Mouse (Mus musculus) fibroblast of lung, adult 2 months (primary cell): ENCODE measurements around the gene Dnttip1.

Source experiments
- DNase-seq: peaks from one replicate; pipeline ENCODE4 v3.0.0-alpha.2; 2011; ENCODE audit warnings: low read depth

Dnttip1 gene

DNA sequence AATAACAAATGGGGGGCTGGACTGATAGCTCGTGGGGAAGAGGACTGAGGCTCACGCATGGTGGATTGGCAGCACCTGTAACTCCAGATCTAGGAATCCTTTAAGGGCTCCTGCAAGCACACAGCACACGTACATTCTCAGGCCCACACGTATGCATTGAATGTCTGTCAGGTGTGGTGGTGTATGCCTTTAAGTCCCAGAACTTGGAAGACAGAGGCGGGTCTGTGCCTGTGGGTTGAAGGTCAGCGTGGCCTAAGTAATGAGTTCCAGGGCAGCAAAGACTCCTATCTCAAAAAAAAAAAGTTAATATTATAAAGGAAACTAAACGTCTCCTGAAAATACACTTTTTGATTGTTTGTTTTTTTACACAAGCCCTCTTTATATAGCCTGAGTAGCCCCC, 60.8 kb downstream of the Dnttip1 start:
- no peak for DNase-seq

DNA sequence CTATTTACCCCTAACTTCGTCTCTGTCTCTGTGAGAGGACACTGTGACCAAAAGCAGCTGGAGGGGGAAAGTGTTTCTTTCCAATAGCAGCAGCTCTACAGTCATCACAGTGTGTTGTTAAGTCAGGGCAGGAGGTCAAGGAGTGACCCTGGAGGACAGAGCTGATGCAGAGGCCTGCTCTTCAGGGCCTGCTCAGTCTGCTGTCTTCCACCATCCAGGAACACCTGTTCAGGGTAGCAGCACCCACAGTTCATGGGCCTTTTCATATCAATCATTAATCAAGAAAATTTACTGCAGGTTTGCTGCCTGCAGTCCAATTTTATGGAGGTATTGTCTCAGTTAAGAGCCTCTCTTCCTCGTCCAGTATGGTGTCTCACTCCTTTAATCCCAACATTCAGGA, 67.8 kb downstream of the Dnttip1 start:
- DNase-seq, result no peak

DNA sequence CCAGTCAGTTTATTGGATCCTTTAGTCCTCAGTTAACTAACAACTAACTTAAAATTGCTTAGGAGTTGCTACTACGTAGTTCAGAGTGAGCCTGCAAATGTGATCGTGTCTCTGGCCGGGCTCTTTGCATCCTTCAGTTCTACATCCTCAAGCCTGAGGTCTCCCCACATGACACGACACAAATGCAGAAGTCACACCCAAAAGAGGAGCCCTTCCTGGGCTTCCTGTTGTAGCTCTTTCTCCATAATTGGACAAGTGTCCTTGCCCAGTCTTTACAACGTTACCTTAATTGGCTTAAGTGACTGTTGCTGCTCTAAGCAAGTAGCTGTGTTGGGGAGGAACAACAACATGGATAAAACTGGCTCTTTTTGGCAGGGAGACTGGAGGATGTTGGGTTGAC, 69.6 kb downstream of the Dnttip1 start:
- DNase-seq, result no peak

DNA sequence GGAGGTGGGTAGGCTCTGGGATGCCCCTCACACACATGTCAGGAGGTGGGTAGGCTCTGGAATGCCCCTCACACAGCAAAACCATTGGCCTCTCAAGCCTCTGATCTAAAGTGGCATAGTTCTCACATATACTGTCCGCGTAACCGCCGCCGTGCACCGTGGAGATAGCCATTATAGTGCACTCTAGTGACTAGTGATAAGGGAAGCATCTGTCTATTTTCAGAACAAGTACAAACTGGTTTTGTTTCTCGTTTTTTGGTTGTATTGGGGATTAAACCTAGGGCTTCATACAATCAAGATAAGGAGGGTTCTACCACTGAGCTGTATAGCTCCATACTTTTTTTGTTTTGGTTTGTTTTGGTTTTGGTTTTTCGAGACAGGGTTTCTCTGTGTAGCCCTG, 70.0 kb downstream of the Dnttip1 start:
- no peak for DNase-seq

DNA sequence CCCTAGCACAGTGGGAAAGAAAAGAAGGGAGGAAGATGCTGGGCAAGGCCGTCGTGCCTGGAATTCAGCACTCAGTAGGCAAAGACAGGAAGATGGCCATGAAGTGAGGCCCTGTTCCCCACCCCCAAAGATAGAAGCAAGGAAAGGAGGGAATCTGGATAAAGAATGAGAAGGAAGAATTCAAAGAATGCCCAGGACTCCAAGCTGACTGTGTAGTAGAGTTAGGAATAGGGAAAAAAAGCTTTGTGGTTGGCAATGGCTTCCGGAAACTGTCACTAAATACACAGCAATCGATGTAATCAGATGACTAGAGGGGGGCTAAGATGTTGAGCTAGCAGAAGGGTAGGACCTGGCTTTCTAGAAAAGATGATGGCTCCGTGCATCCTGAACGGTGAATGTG, 71.4 kb downstream of the Dnttip1 start:
- DNase-seq, result no peak

DNA sequence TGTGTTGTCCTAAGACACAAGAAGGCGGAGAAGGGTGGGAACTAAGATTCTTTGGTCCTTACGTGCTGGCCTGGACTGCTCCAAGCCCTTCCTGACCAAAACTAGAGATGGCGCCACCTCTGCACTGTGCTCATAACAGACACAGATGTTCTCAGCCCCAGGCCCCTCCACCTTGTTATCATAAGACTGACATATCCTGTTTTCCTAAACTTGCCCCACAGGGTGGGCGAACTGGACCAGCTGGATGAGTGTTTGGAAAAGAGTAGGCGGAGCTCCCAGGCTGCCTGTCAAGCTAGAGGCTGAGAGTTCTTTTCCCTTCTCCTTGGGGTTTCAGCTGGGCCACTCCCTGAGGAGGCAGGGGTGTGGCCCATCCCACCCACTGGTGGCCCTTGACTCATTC, 71.9 kb downstream of the Dnttip1 start:
- no peak for DNase-seq
